Comparison of ENCODE assay signal across 30 mouse cellular contexts in the genomic region with DNA sequence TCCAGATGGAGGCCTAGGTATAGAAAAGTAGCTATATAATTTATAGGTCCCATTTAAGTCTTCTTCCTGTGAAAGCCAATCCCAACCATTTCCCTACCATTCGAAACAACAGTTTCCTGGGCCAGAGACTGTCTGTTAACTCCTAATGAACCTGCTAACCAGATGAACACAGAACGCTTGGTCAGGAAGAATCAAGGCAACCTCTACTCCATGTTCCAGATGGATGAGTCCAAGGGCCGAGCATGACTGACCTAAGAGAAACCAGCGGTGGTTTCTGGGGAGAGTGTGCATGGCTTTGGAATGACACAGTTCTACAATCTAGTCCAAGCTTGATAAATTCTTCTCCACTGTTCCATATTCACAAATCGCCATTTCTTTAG. TPM values are rescaled to one million over a fixed set of nuclear protein-coding genes. Genes with fewer than 3 reads are reported as not detected.
DNase-seq lines count a peak whose midpoint lies in the region; ATAC-seq and TF ChIP-seq lines count a peak whose summit lies in the region.
"Had no signal": no experiment of that assay in that cellular context is flagged by ENCODE, and none has a peak within 500 bp of the region (broad histone marks: within the 10 kb centered on the region; RNA-seq: fewer than 3 reads in every experiment).

No protein-coding gene starts in this region.

- no peaks in the 10 kb centered on the region for H3K9me3 ChIP-seq in kidney, postnatal 0 days (replicated peaks; ENCODE audit: low read length)
- H3K9me3 ChIP-seq: forebrain, embryonic 10.5 days; forebrain, embryonic 13.5 days; G1E; heart, embryonic 10.5 days; heart, embryonic 13.5 days had no signal

- H3K4me2 ChIP-seq in kidney, postnatal 0 days (ENCODE audit: low read length) = no peak overlapping the region
- H3K4me2 ChIP-seq: forebrain, embryonic 13.5 days; heart, embryonic 13.5 days; hindbrain, embryonic 14.5 days had no signal

- no peak overlapping the region for H3K27ac ChIP-seq in kidney, adult 2 months (ENCODE audit: insufficient read depth, low read depth, low read length)
- H3K27ac ChIP-seq in kidney, postnatal 0 days = no peak overlapping the region
- H3K27ac ChIP-seq: forebrain, embryonic 10.5 days; forebrain, embryonic 13.5 days; heart, adult 2 months; heart, embryonic 10.5 days; heart, embryonic 13.5 days; hindbrain, embryonic 14.5 days had no signal

- no peak overlapping the region for H3K4me3 ChIP-seq in kidney, adult 2 months (ENCODE audit: insufficient read depth, low read depth, low read length)
- no peak overlapping the region for H3K4me3 ChIP-seq in kidney, postnatal 0 days (replicated peaks; ENCODE audit: low read depth, low read length)
- H3K4me3 ChIP-seq: forebrain, embryonic 10.5 days; forebrain, embryonic 13.5 days; heart, adult 2 months; heart, embryonic 10.5 days; heart, embryonic 13.5 days had no signal

- no peaks in the 10 kb centered on the region for H3K27me3 ChIP-seq in kidney, adult 2 months (replicated peaks; ENCODE audit: control insufficient read depth, insufficient read depth, low read length)
- no peaks in the 10 kb centered on the region for H3K27me3 ChIP-seq in kidney, postnatal 0 days (ENCODE audit: insufficient read depth, low read length)
- H3K27me3 ChIP-seq: CH12.LX; forebrain, embryonic 13.5 days; heart, embryonic 13.5 days; Patski had no signal

- DNase-seq in kidney, adult 2 months = peak; percentile 56
- no peak for DNase-seq in kidney, adult 18-20 months
- DNase-seq in kidney, postnatal 0 days (ENCODE audit: low spot score) = no peak
- no peak for DNase-seq in kidney, postnatal 10 days
- peak; percentile 4 for DNase-seq in retina, postnatal 1 day
- no peak for DNase-seq in retina, embryonic 14.5 days (ENCODE audit: low spot score)
- DNase-seq: adrenal gland, postnatal 10 days; adrenal gland, postnatal 36 days; B cell, adult 2 months; cerebellum, adult 18-20 months; cerebellum, adult 9-10 months; cerebellum, postnatal 14 days; gastrocnemius, postnatal 10 days; gastrocnemius, postnatal 36 days; heart, adult 2 months; heart, postnatal 14 days; heart, postnatal 4 days had no signal

- ATAC-seq in kidney, postnatal 0 days (replicated peaks; ENCODE audit: low FRiP score, low read depth) = peak; percentile 61; the same call in 1 of the 2 replicates
- ATAC-seq: forebrain, embryonic 13.5 days; forebrain, embryonic 16.5 days; Patski had no signal

- no peak overlapping the region for H3K9ac ChIP-seq in kidney, postnatal 0 days (ENCODE audit: low read depth, low read length)
- H3K9ac ChIP-seq: forebrain, embryonic 13.5 days; heart, embryonic 13.5 days; hindbrain, embryonic 14.5 days had no signal

- WGBS in kidney, adult 2 months = 49% methylated on average over 5 of the region's 5 CpGs
- 62% methylated on average over 5 of the region's 5 CpGs for WGBS in kidney, postnatal 0 days

- no peak for TF ChIP-seq CTCF in kidney, adult 2 months (conservative IDR thresholded peaks at IDR 0.05; ENCODE audit: insufficient read depth, insufficient read length, low read depth, low read length)
- TF ChIP-seq CTCF in kidney, postnatal 0 days (IDR thresholded peaks at IDR 0.05; ENCODE audit: low read depth) = no peak

- H3K4me1 ChIP-seq in kidney, adult 2 months (ENCODE audit: control insufficient read depth, insufficient read depth, low read length) = no peaks in the 10 kb centered on the region
- H3K4me1 ChIP-seq in kidney, postnatal 0 days (replicated peaks; ENCODE audit: insufficient read depth, low read length) = no peaks in the 10 kb centered on the region
- H3K4me1 ChIP-seq: forebrain, embryonic 10.5 days; forebrain, embryonic 13.5 days; heart, embryonic 10.5 days; heart, embryonic 13.5 days had no signal

- TF ChIP-seq POLR2A in kidney, adult 2 months (IDR thresholded peaks at IDR 0.05; ENCODE audit: low read depth, low read length) = no peak

- H3K36me3 ChIP-seq in kidney, adult 2 months (ENCODE audit: control insufficient read depth, insufficient read depth, low read length) = no peaks in the 10 kb centered on the region
- no peaks in the 10 kb centered on the region for H3K36me3 ChIP-seq in kidney, postnatal 0 days (ENCODE audit: insufficient read depth, low read length)
- H3K36me3 ChIP-seq: forebrain, embryonic 10.5 days; G1E; heart, embryonic 10.5 days; heart, embryonic 13.5 days had no signal

RNA-seq across cellular contexts. Expression of a gene that starts 55.8 kb away (rescaled TPM):
- 209 and 239 TPM in 2 replicates for polyA plus RNA-seq in kidney, adult 2 months (2012; rRNA removed)
- 8.6 and 9.0 TPM in 2 replicates for polyA plus RNA-seq in kidney, postnatal 0 days (2015; fragmentation: Nextera tagmentation; extraction: Ambion mirVana)
- polyA plus RNA-seq: embryonic facial prominence, embryonic 11.5 days; embryonic facial prominence, embryonic 14.5 days; forebrain, embryonic 10.5 days; forebrain, embryonic 13.5 days; forebrain, embryonic 16.5 days; G1E; heart, adult 2 months; heart, embryonic 10.5 days; heart, embryonic 13.5 days; heart, embryonic 16.5 days; hindbrain, embryonic 11.5 days; hindbrain, embryonic 14.5 days; Patski had no signal

Comparison
In these comparisons a context has a peak if more than half of its experiments do, and no peak if none do; other contexts are left out.
1. DNase-seq: peak in kidney, adult 2 months (single experiment) and retina, postnatal 1 day (single experiment); none in kidney, adult 18-20 months (single experiment), kidney, postnatal 0 days (single experiment), kidney, postnatal 10 days (single experiment) and retina, embryonic 14.5 days (single experiment).
2. RNA of a gene that starts 55.8 kb away (polyA plus RNA-seq): 209 to 239 TPM in kidney, adult 2 months; 8.6 to 9.0 TPM in kidney, postnatal 0 days; every median in the first group is over 10 times any median in the second.